Mouse (Mus musculus): ENCODE measurements around the gene Rnf145. TPM values are rescaled to one million over a fixed set of nuclear protein-coding genes. Genes with fewer than 3 reads are reported as not detected.

Rnf145 gene
- 100 to 1,000 TPM in 1 of 2 experiments, 10 to 100 TPM in 1; 93.7 to 110 TPM for total RNA-seq (2021)

- DNase-seq (ENCODE audit: low spot score in 2 of 2) = peak; percentile 80 to 86
These were observed at the start of gene Rnf145 for GRCm38 (mm10) chr11:44518281-44519095. Gene Rnf145 (plus strand): TSS chr11:44518964.

GRCm38 (mm10) chr11:44469646-44470431, 48.9 kb upstream of the Rnf145 start:
- peak in 1 of 2 experiments; percentile 17 for DNase-seq (ENCODE audit: low spot score in 2 of 2)
- intact Hi-C loops (cut with DNase I) = loop anchor here (1.0 to 10.0 kb wide), 3 partner anchors 48 to 975 kb away; partner anchors contain the start of gene Rnf145

More at GRCm38 (mm10) chr11:44518281-44519095, at the start of gene Rnf145:
- intact Hi-C loops (cut with DNase I) = loop anchor here (1.0 kb wide), 1 partner anchor 48 kb away; the partner anchor contains the start of gene Ublcp1

GRCm38 (mm10) chr11:44470432-44471336, 48.1 kb upstream of the Rnf145 start, which contains the start of gene Ublcp1:
Gene Ublcp1 (minus strand): TSS chr11:44470498.
- DNase-seq (ENCODE audit: low spot score in 2 of 2) = peak; percentile 93 to 95

GRCm38 (mm10) chr11:44471337-44471995, 47.3 kb upstream of the Rnf145 start:
- DNase-seq (ENCODE audit: low spot score in 2 of 2) = no peak

More at GRCm38 (mm10) chr11:44470432-44471336, 48.1 kb upstream of the Rnf145 start, which contains the start of gene Ublcp1:
- intact Hi-C loops (cut with DNase I) = loop anchor here (1.0 to 5.0 kb wide), 2 partner anchors 48 to 67 kb away; partner anchors contain the start of gene Rnf145

GRCm38 (mm10) chr11:44475467-44475866, 43.3 kb upstream of the Rnf145 start:
- intact Hi-C loops (cut with DNase I) = no loop called here
- no peak for DNase-seq (ENCODE audit: low spot score in 2 of 2)

More at GRCm38 (mm10) chr11:44471337-44471995, 47.3 kb upstream of the Rnf145 start:
- intact Hi-C loops (cut with DNase I) = loop anchor here (5.0 kb wide), 1 partner anchor 66 kb away; no protein-coding TSS in a partner anchor

- intact Hi-C loops (cut with DNase I) = no loop called here
- no peak for DNase-seq (ENCODE audit: low spot score in 2 of 2)
These were observed 42.3 kb upstream of the Rnf145 start for GRCm38 (mm10) chr11:44476445-44476844.

- intact Hi-C loops (cut with DNase I) = no loop called here
- DNase-seq (ENCODE audit: low spot score in 2 of 2) = no peak
These were observed 40.4 kb upstream of the Rnf145 start for GRCm38 (mm10) chr11:44478382-44478781.

- intact Hi-C loops (cut with DNase I) = no loop called here
- DNase-seq (ENCODE audit: low spot score in 2 of 2) = no peak
These were observed 38.5 kb upstream of the Rnf145 start for GRCm38 (mm10) chr11:44480246-44480645.

GRCm38 (mm10) chr11:44485089-44485736, 33.6 kb upstream of the Rnf145 start:
- DNase-seq (ENCODE audit: low spot score in 2 of 2) = no peak
- intact Hi-C loops (cut with DNase I) = no loop called here

GRCm38 (mm10) chr11:44489117-44489516, 29.6 kb upstream of the Rnf145 start:
- intact Hi-C loops (cut with DNase I) = no loop called here

GRCm38 (mm10) chr11:44494643-44495323, 24.0 kb upstream of the Rnf145 start:
- intact Hi-C loops (cut with DNase I) = no loop called here
- no peak for DNase-seq (ENCODE audit: low spot score in 2 of 2)

More at GRCm38 (mm10) chr11:44489117-44489516, 29.6 kb upstream of the Rnf145 start:
- no peak for DNase-seq (ENCODE audit: low spot score in 2 of 2)

GRCm38 (mm10) chr11:44496217-44496616, 22.5 kb upstream of the Rnf145 start:
- no peak for DNase-seq (ENCODE audit: low spot score in 2 of 2)
- intact Hi-C loops (cut with DNase I) = no loop called here

- intact Hi-C loops (cut with DNase I) = no loop called here
- no peak for DNase-seq (ENCODE audit: low spot score in 2 of 2)
These were observed 20.1 kb upstream of the Rnf145 start for GRCm38 (mm10) chr11:44498412-44499272.

- DNase-seq (ENCODE audit: low spot score in 2 of 2) = no peak
These were observed 17.8 kb upstream of the Rnf145 start for GRCm38 (mm10) chr11:44500966-44501365.

GRCm38 (mm10) chr11:44501477-44501876, 17.3 kb upstream of the Rnf145 start:
- intact Hi-C loops (cut with DNase I) = no loop called here
- DNase-seq (ENCODE audit: low spot score in 2 of 2) = no peak

More at GRCm38 (mm10) chr11:44500966-44501365, 17.8 kb upstream of the Rnf145 start:
- intact Hi-C loops (cut with DNase I) = no loop called here

- intact Hi-C loops (cut with DNase I) = no loop called here
- DNase-seq (ENCODE audit: low spot score in 2 of 2) = no peak
These were observed 15.8 kb upstream of the Rnf145 start for GRCm38 (mm10) chr11:44502931-44503330.
